Mouse (Mus musculus) lung, postnatal 36 days (tissue): ENCODE measurements around the gene Bak1.

Source experiments
- DNase-seq: peaks from one replicate; pipeline ENCODE4 v3.0.0; 2022; ENCODE audit warnings: mixed read lengths

The Bak1 gene

GRCm38 (mm10) chr17:27048445-27049239 lies 19.8 kb upstream of the Bak1 start:
- DNase-seq, result peak; percentile 40

- DNase-seq, result no peak
Observed at GRCm38 (mm10) chr17:27047762-27048444, 19.1 kb upstream of the Bak1 start.

GRCm38 (mm10) chr17:27045164-27045563 lies 16.4 kb upstream of the Bak1 start:
- no peak for DNase-seq

- no peak for DNase-seq
Observed at GRCm38 (mm10) chr17:27042840-27043239, 14.0 kb upstream of the Bak1 start.

GRCm38 (mm10) chr17:27041787-27042055 lies 12.9 kb upstream of the Bak1 start:
- DNase-seq, result no peak

- no peak for DNase-seq
Observed at GRCm38 (mm10) chr17:27041046-27041786, 12.4 kb upstream of the Bak1 start.

- no peak for DNase-seq
Observed at GRCm38 (mm10) chr17:27040304-27041045, 11.7 kb upstream of the Bak1 start.

GRCm38 (mm10) chr17:27039432-27040102 lies 10.8 kb upstream of the Bak1 start:
- DNase-seq, result no peak

- DNase-seq, result peak; percentile 74
Observed at GRCm38 (mm10) chr17:27038335-27039050, 9.7 kb upstream of the Bak1 start.

GRCm38 (mm10) chr17:27036465-27036864 lies 7.7 kb upstream of the Bak1 start:
- peak; percentile 56 for DNase-seq

GRCm38 (mm10) chr17:27032869-27033268 lies 4.1 kb upstream of the Bak1 start:
- peak; percentile 91 for DNase-seq

GRCm38 (mm10) chr17:27032328-27032727 lies 3.5 kb upstream of the Bak1 start:
- DNase-seq, result no peak

- no peak for DNase-seq
Observed at GRCm38 (mm10) chr17:27030896-27031295, 2.1 kb upstream of the Bak1 start.

GRCm38 (mm10) chr17:27029431-27029830 lies 622 bp upstream of the Bak1 start:
- no peak for DNase-seq

- peak; percentile 94 for DNase-seq
Observed at GRCm38 (mm10) chr17:27028284-27028795, 469 bp downstream of the Bak1 start.

GRCm38 (mm10) chr17:27027460-27028283 lies 1.1 kb downstream of the Bak1 start:
- DNase-seq, result peak; percentile 75

- DNase-seq, result no peak
Observed at GRCm38 (mm10) chr17:27025951-27026350, 2.9 kb downstream of the Bak1 start.

- peak; percentile 45 for DNase-seq
Observed at GRCm38 (mm10) chr17:27025326-27025902, 3.4 kb downstream of the Bak1 start.

- no peak for DNase-seq
Observed at GRCm38 (mm10) chr17:27023342-27023741, 5.5 kb downstream of the Bak1 start.

GRCm38 (mm10) chr17:27021736-27022135 lies 7.1 kb downstream of the Bak1 start:
- DNase-seq, result no peak
